Mouse (Mus musculus) brain, adult 2 months (tissue): ENCODE results near the gene Gpatch4.

ENCODE experiments used
- DNase-seq: peaks from one replicate; pipeline ENCODE4 v3.0.0; 2011; ENCODE audit warnings: low read depth, low spot score

Gpatch4 gene

GRCm38 (mm10) chr3:88042661-88043421 lies at the start of gene Gpatch4:
Gene Gpatch4 (plus strand): TSS chr3:88043108.
- DNase-seq: peak; percentile 99

GRCm38 (mm10) chr3:87993436-87993835 lies 49.5 kb upstream of the Gpatch4 start:
- no peak for DNase-seq

- no peak for DNase-seq
Measured at GRCm38 (mm10) chr3:87995331-87995730, 47.6 kb upstream of the Gpatch4 start.

GRCm38 (mm10) chr3:87996401-87996800 lies 46.5 kb upstream of the Gpatch4 start:
- DNase-seq: no peak

- no peak for DNase-seq
Measured at GRCm38 (mm10) chr3:87996971-87997614, 45.8 kb upstream of the Gpatch4 start.

- no peak for DNase-seq
Measured at GRCm38 (mm10) chr3:87998747-87999146, 44.2 kb upstream of the Gpatch4 start.

GRCm38 (mm10) chr3:87999243-87999895 lies 43.5 kb upstream of the Gpatch4 start:
- no peak for DNase-seq

GRCm38 (mm10) chr3:88000181-88000580 lies 42.7 kb upstream of the Gpatch4 start, which contains the start of gene Bcan:
Gene Bcan (minus strand): TSS chr3:88000230.
- peak; percentile 84 for DNase-seq

GRCm38 (mm10) chr3:88000816-88001595 lies 41.9 kb upstream of the Gpatch4 start:
- DNase-seq: no peak

- no peak for DNase-seq
Measured at GRCm38 (mm10) chr3:88002291-88002976, 40.5 kb upstream of the Gpatch4 start.

GRCm38 (mm10) chr3:88005822-88006786 lies 36.8 kb upstream of the Gpatch4 start:
- no peak for DNase-seq

- DNase-seq: no peak
Measured at GRCm38 (mm10) chr3:88010634-88011265, 32.2 kb upstream of the Gpatch4 start.

- DNase-seq: peak; percentile 94
Measured at GRCm38 (mm10) chr3:88022322-88023191, 20.4 kb upstream of the Gpatch4 start.

GRCm38 (mm10) chr3:88023192-88024074 lies 19.5 kb upstream of the Gpatch4 start:
- DNase-seq: no peak

- no peak for DNase-seq
Measured at GRCm38 (mm10) chr3:88026823-88027222, 16.1 kb upstream of the Gpatch4 start.

GRCm38 (mm10) chr3:88027434-88028186 lies 15.3 kb upstream of the Gpatch4 start, which contains the start of gene Hapln2:
Gene Hapln2 (minus strand): TSS chr3:88027583.
- DNase-seq: peak; percentile 93
